Mouse (Mus musculus) olfactory bulb, adult 2 months (tissue): ENCODE measurements around the gene Lsm2. TPM values are rescaled to one million over a fixed set of nuclear protein-coding genes. Genes with fewer than 3 reads are reported as not detected.
"Not testable (repeated sequence)": the region's sequence is repeated elsewhere in the genome, so short reads cannot be mapped to it uniquely, and the experiment has no call there.

Experiments used
- H3K27ac ChIP-seq: fragments of 200-500 bp; 2 replicates; pipeline ENCODE4 v1.5.1; 2012; ENCODE audit warnings: low read depth, low read length; ENCODE audit not compliant: insufficient read depth
- H3K4me1 ChIP-seq: fragments of 200-500 bp; 2 replicates; pipeline ENCODE4 v1.6.1; 2012; ENCODE audit warnings: low read length; ENCODE audit not compliant: control insufficient read depth, insufficient read depth
- H3K4me3 ChIP-seq: fragments of 200-500 bp; 2 replicates; pipeline ENCODE4 v1.5.1; 2012; ENCODE audit warnings: mild to moderate bottlenecking, low read depth, low read length, moderate library complexity; ENCODE audit not compliant: insufficient read depth
- CTCF ChIP-seq: fragments of 200-500 bp; IDR thresholded peaks from 2 replicates; pipeline ENCODE4 v1.5.1; 2012; ENCODE audit warnings: low read depth, mild to moderate bottlenecking, low read length, moderate library complexity; ENCODE audit not compliant: insufficient read depth
- POLR2A ChIP-seq: fragments of 200-500 bp; IDR thresholded peaks from 2 replicates; pipeline ENCODE4 v1.6.1; 2012; ENCODE audit warnings: mild to moderate bottlenecking, low read depth, low read length, moderate library complexity; ENCODE audit not compliant: insufficient read depth
- WGBS: fragments of 180-500 bp; shearing (Covaris S2); methylation state at CpG from one replicate; pipeline ENCODE4 v1.1.7; 2018; 5-methylcytosine and 5-hydroxymethylcytosine counted together
- polyA plus RNA-seq: library from polyadenylated mRNA; stranded (reverse); fragments of >200 nt; gene quantifications from 2 replicates; pipeline ENCODE4 v1.2.4, GENCODE M21; 2012; ENCODE audit warnings: low replicate concordance; ENCODE audit not compliant: missing spikeins, insufficient read depth, insufficient read length

The Lsm2 gene
- polyA plus RNA-seq, 1 experiment, result not detected

GRCm38 (mm10) chr17:34975581-34976492 is 5.8 kb upstream of the Lsm2 start:
- Histone ChIP-seq H3K4me3 (no peak overlapping the region), H3K27ac (no peak overlapping the region), H3K4me1 (no peaks in the 10 kb centered on the region)
- 87% methylated on average over 3 of the region's 3 CpGs for WGBS
- TF ChIP-seq POLR2A (no peak), CTCF (no peak)

GRCm38 (mm10) chr17:34977000-34977399 is 4.7 kb upstream of the Lsm2 start:
- Histone ChIP-seq H3K4me3 (no peak overlapping the region), H3K4me1 (no peaks in the 10 kb centered on the region), H3K27ac (no peak overlapping the region)
- TF ChIP-seq CTCF (no peak), POLR2A (no peak)
- 94% methylated on average over 20 of the region's 20 CpGs for WGBS

- TF ChIP-seq CTCF (no peak), POLR2A (no peak)
- 87% methylated on average over 27 of the region's 27 CpGs for WGBS
Observed at GRCm38 (mm10) chr17:34978239-34978638, 3.4 kb upstream of the Lsm2 start.

GRCm38 (mm10) chr17:34979631-34980030 is 2.0 kb upstream of the Lsm2 start:
- no peak overlapping the region for H3K4me3 ChIP-seq
- H3K27ac ChIP-seq, result no peak overlapping the region
- WGBS, result 97% methylated on average over 4 of the region's 4 CpGs
- H3K4me1 ChIP-seq, result no peaks in the 10 kb centered on the region
- TF ChIP-seq CTCF (no peak), POLR2A (no peak)

More at GRCm38 (mm10) chr17:34978239-34978638, 3.4 kb upstream of the Lsm2 start:
- no peak overlapping the region for H3K27ac ChIP-seq
- no peaks in the 10 kb centered on the region for H3K4me1 ChIP-seq
- H3K4me3 ChIP-seq, result no peak overlapping the region

GRCm38 (mm10) chr17:34980655-34981054 is 1.0 kb upstream of the Lsm2 start:
- Histone ChIP-seq H3K4me3 (no peak overlapping the region), H3K27ac (peak overlapping the region; percentile 12; the same call in 1 of the 2 replicates), H3K4me1 (no peaks in the 10 kb centered on the region)
- TF ChIP-seq CTCF, result no peak
- TF ChIP-seq POLR2A, result no peak
- 13% methylated on average over 2 of the region's 2 CpGs for WGBS

- Histone ChIP-seq H3K4me3 (peak overlapping the region; percentile 82), H3K27ac (no peak overlapping the region), H3K4me1 (no peaks in the 10 kb centered on the region)
- WGBS, result under 1% methylated on average over 15 of the region's 15 CpGs
- no peak for TF ChIP-seq POLR2A
- TF ChIP-seq CTCF, result no peak
Observed at GRCm38 (mm10) chr17:34982328-34982727, 666 bp downstream of the Lsm2 start.

- WGBS, result 70% methylated on average over 2 of the region's 2 CpGs
- no peak for TF ChIP-seq CTCF
- no peak for TF ChIP-seq POLR2A
- H3K27ac ChIP-seq, result no peak overlapping the region
- H3K4me3 ChIP-seq, result no peak overlapping the region
- H3K4me1 ChIP-seq, result no peaks in the 10 kb centered on the region
Observed at GRCm38 (mm10) chr17:34984218-34984617, 2.6 kb downstream of the Lsm2 start.

GRCm38 (mm10) chr17:34994751-34995150 is 13.1 kb downstream of the Lsm2 start:
- H3K27ac ChIP-seq, result no peak overlapping the region
- TF ChIP-seq POLR2A, result no peak
- TF ChIP-seq CTCF, result no peak
- H3K4me1 ChIP-seq, result 0 out of 2 replicates have a peak, but pooled peaks cover under 1% of the 10 kb centered on the region
- H3K4me3 ChIP-seq, result no peak overlapping the region

- WGBS, result 90% methylated on average over 4 of the region's 4 CpGs
- not testable (repeated sequence) for H3K27ac ChIP-seq, H3K4me3 ChIP-seq, H3K4me1 ChIP-seq
Observed at GRCm38 (mm10) chr17:34995192-34995591, 13.5 kb downstream of the Lsm2 start.

GRCm38 (mm10) chr17:34995927-34996326 is 14.3 kb downstream of the Lsm2 start:
- not testable (repeated sequence) for H3K4me3 ChIP-seq
- 99% methylated on average over 4 of the region's 4 CpGs for WGBS

More at GRCm38 (mm10) chr17:34995927-34996326, 14.3 kb downstream of the Lsm2 start:
- H3K4me1 ChIP-seq, H3K27ac ChIP-seq: not testable (repeated sequence)
